Mouse (Mus musculus) cortical plate, adult 2 months (tissue): ENCODE measurements around the gene Sh2d6.

Source experiments
- CTCF ChIP-seq: fragments of 200-500 bp; IDR thresholded peaks from 2 replicates; pipeline ENCODE4 v1.5.1; 2011; ENCODE audit warnings: mild to moderate bottlenecking, control low read depth, low read length; ENCODE audit not compliant: insufficient read depth; ENCODE audit errors: extremely low read depth
- POLR2A ChIP-seq: fragments of 200-500 bp; IDR thresholded peaks from 2 replicates; pipeline ENCODE4 v1.6.1; 2011; ENCODE audit warnings: mild to moderate bottlenecking, low read length, control low read depth; ENCODE audit not compliant: insufficient read depth; ENCODE audit errors: extremely low read depth

DNA sequence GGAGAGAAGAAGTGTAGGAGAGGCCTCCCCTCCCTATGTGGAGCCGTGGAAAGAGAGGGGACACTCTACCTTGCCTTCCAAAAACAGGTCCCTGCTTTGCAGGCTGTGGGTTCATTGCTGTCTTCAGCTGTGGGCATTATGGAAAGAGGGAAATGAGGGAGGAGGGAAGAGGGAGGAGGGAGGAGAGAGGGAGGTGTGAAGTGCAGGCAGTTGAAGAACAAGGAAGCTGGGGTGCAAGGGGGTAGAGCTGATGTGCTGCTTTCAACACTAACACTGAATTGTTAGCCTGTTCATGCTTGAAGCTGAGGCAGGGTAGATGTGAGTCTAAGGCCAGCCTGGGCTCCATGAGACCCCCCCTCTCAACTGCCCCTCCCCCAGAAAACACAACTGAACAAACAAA lies 2.7 kb downstream of the Sh2d6 start:
- no peak for TF ChIP-seq CTCF
- no peak for TF ChIP-seq POLR2A
